Mouse (Mus musculus): ENCODE measurements around the gene Os9. TPM values are rescaled to one million over a fixed set of nuclear protein-coding genes. Genes with fewer than 3 reads are reported as not detected.
"Not testable (repeated sequence)": the region's sequence is repeated elsewhere in the genome, so short reads cannot be mapped to it uniquely, and the experiment has no call there.

The Os9 gene
- polyA plus RNA-seq, 1 experiment from 2014 or later, result 112 TPM

GRCm38 (mm10) chr10:127160081-127160480 lies 39.1 kb upstream of the Os9 start:
- Histone ChIP-seq H3K4me3 (no peak overlapping the region), H3K27me3 (peaks cover 14% of the 10 kb centered on the region), H3K4me2 (replicated peaks) (no peak overlapping the region), H3K9me3 (no peaks in the 10 kb centered on the region), H3K9ac (replicated peaks) (no peak overlapping the region), H3K27ac (replicated peaks) (no peak overlapping the region), H3K4me1 (peaks cover 4% of the 10 kb centered on the region), H3K36me3 (no peaks in the 10 kb centered on the region)
- 87% methylated on average over 9 of the region's 9 CpGs for WGBS
- ATAC-seq (ENCODE audit: low FRiP score, low read depth), result no peak

GRCm38 (mm10) chr10:127158471-127158870 lies 37.5 kb upstream of the Os9 start:
- Histone ChIP-seq H3K36me3 (no peaks in the 10 kb centered on the region), H3K27ac (replicated peaks) (no peak overlapping the region), H3K9me3 (no peaks in the 10 kb centered on the region), H3K4me1 (no peaks in the 10 kb centered on the region), H3K27me3 (peaks cover 5% of the 10 kb centered on the region), H3K4me3 (no peak overlapping the region), H3K4me2 (replicated peaks) (no peak overlapping the region), H3K9ac (replicated peaks) (no peak overlapping the region)
- WGBS, result 66% methylated on average over 3 of the region's 3 CpGs
- ATAC-seq (ENCODE audit: low FRiP score, low read depth), result no peak

DNA sequence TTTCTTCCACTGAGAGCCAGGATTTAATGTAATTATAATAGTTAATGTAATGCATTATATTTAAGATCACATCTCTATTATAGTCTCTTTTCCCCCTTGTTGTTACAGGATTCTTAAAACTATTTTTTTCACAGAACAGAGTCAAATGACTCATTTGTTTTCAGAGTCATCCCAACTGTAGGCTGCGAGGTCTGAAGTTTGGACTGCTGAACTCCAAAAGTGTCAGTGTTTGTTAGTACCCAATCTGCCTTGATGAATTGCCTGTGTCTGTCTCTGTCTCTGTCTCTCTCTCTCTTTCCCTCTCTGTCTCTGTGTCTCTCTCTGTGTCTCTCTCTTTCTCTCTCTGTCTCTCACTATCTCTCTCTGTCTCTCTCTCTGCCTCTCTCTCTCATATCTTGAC lies 35.6 kb upstream of the Os9 start:
- no peak overlapping the region for H3K9ac ChIP-seq (replicated peaks)
- no peaks in the 10 kb centered on the region for H3K4me1 ChIP-seq
- H3K9me3 ChIP-seq, result no peaks in the 10 kb centered on the region
- 84% methylated on average over 1 of the region's 1 CpGs for WGBS
- H3K36me3 ChIP-seq, result no peaks in the 10 kb centered on the region
- no peaks in the 10 kb centered on the region for H3K27me3 ChIP-seq
- no peak overlapping the region for H3K27ac ChIP-seq (replicated peaks)
- H3K4me2 ChIP-seq (replicated peaks), result no peak overlapping the region
- no peak overlapping the region for H3K4me3 ChIP-seq
- ATAC-seq (ENCODE audit: low FRiP score, low read depth), result no peak

GRCm38 (mm10) chr10:127156089-127156488 lies 35.2 kb upstream of the Os9 start:
- Histone ChIP-seq H3K9me3 (no peaks in the 10 kb centered on the region), H3K4me2 (replicated peaks) (no peak overlapping the region), H3K27me3 (no peaks in the 10 kb centered on the region), H3K27ac (replicated peaks) (no peak overlapping the region), H3K4me3 (no peak overlapping the region), H3K36me3 (no peaks in the 10 kb centered on the region), H3K9ac (replicated peaks) (no peak overlapping the region), H3K4me1 (no peaks in the 10 kb centered on the region)
- no peak for ATAC-seq (ENCODE audit: low FRiP score, low read depth)
- WGBS, result 91% methylated on average over 1 of the region's 1 CpGs

GRCm38 (mm10) chr10:127154652-127155051 lies 33.7 kb upstream of the Os9 start:
- WGBS, result 89% methylated on average over 5 of the region's 5 CpGs
- no peaks in the 10 kb centered on the region for H3K27me3 ChIP-seq
- no peaks in the 10 kb centered on the region for H3K4me1 ChIP-seq
- H3K4me2 ChIP-seq (replicated peaks), result no peak overlapping the region
- H3K4me3 ChIP-seq, result no peak overlapping the region
- H3K9me3 ChIP-seq, result no peaks in the 10 kb centered on the region
- ATAC-seq (ENCODE audit: low FRiP score, low read depth), result no peak
- H3K27ac ChIP-seq (replicated peaks), result no peak overlapping the region
- no peaks in the 10 kb centered on the region for H3K36me3 ChIP-seq
- no peak overlapping the region for H3K9ac ChIP-seq (replicated peaks)

GRCm38 (mm10) chr10:127154241-127154640 lies 33.3 kb upstream of the Os9 start:
- H3K27ac ChIP-seq (replicated peaks), result no peak overlapping the region
- H3K9ac ChIP-seq (replicated peaks), result no peak overlapping the region
- ATAC-seq (ENCODE audit: low FRiP score, low read depth), result no peak
- no peaks in the 10 kb centered on the region for H3K4me1 ChIP-seq
- H3K27me3 ChIP-seq, result no peaks in the 10 kb centered on the region
- no peak overlapping the region for H3K4me3 ChIP-seq
- WGBS, result 98% methylated on average over 2 of the region's 2 CpGs
- H3K9me3 ChIP-seq, result no peaks in the 10 kb centered on the region
- H3K36me3 ChIP-seq, result no peaks in the 10 kb centered on the region
- no peak overlapping the region for H3K4me2 ChIP-seq (replicated peaks)

DNA sequence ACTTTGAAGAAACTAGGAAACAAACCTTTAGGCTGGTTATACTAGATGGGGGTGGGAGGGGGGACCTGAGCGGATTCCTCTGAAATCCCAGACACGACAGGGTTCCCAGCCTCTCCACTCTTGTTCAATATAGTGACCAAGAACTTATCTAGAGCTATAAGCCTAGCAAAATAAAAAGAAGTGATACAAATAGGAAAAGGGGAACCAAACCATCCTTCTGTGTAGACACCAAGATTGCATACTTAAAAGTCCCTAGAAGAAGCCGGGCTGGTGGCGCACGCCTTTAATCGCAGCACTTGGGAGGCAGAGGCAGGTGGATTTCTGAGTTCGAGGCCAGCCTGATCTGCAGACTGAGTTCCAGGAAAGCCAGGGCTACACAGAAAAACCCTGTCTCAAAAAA lies 32.4 kb upstream of the Os9 start:
- no peak overlapping the region for H3K27ac ChIP-seq (replicated peaks)
- no peak overlapping the region for H3K4me3 ChIP-seq
- no peaks in the 10 kb centered on the region for H3K27me3 ChIP-seq
- H3K4me1 ChIP-seq, result no peaks in the 10 kb centered on the region
- H3K4me2 ChIP-seq (replicated peaks), result no peak overlapping the region
- 88% methylated on average over 7 of the region's 7 CpGs for WGBS
- ATAC-seq (ENCODE audit: low FRiP score, low read depth), result no peak
- H3K9ac ChIP-seq (replicated peaks), result no peak overlapping the region
- H3K9me3 ChIP-seq, result no peaks in the 10 kb centered on the region
- H3K36me3 ChIP-seq, result no peaks in the 10 kb centered on the region

- H3K27ac ChIP-seq (replicated peaks); H3K4me2 ChIP-seq (replicated peaks); H3K9me3 ChIP-seq; H3K9ac ChIP-seq (replicated peaks); H3K27me3 ChIP-seq; H3K36me3 ChIP-seq; ATAC-seq (ENCODE audit: low FRiP score, low read depth); H3K4me1 ChIP-seq; H3K4me3 ChIP-seq: not testable (repeated sequence)
- 85% methylated on average over 10 of the region's 10 CpGs for WGBS
These were observed 31.6 kb upstream of the Os9 start for GRCm38 (mm10) chr10:127152556-127152955.

DNA sequence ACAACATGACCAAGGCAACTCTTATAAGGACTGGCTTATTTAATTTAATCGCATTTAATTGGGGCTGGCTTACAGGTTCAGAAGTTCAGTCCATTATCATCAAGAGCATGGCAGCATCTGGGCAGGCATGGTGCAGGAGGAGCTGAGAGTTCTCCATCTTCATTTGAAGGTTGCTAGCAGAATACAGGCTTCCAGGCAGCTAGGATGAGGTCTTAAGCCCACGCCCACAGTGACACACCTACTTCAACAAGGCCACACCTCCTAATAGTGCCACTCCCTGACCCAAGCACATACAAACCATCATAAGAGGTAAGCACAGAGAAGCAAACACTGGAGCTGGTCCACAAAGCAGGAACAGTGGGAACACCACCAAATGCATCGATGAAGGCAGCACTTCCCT lies 30.3 kb upstream of the Os9 start:
- not testable (repeated sequence) for H3K4me1 ChIP-seq; ATAC-seq (ENCODE audit: low FRiP score, low read depth); H3K9ac ChIP-seq (replicated peaks); H3K27me3 ChIP-seq; H3K9me3 ChIP-seq; H3K4me3 ChIP-seq; H3K4me2 ChIP-seq (replicated peaks); H3K36me3 ChIP-seq; H3K27ac ChIP-seq (replicated peaks)
- WGBS, result 84% methylated on average over 3 of the region's 3 CpGs

- no peak overlapping the region for H3K4me2 ChIP-seq (replicated peaks)
- H3K4me3 ChIP-seq, result no peak overlapping the region
- WGBS, result 89% methylated on average over 4 of the region's 4 CpGs
- no peak for ATAC-seq (ENCODE audit: low FRiP score, low read depth)
- no peak overlapping the region for H3K27ac ChIP-seq (replicated peaks)
- no peaks in the 10 kb centered on the region for H3K9me3 ChIP-seq
- no peak overlapping the region for H3K9ac ChIP-seq (replicated peaks)
- no peaks in the 10 kb centered on the region for H3K4me1 ChIP-seq
- H3K36me3 ChIP-seq, result no peaks in the 10 kb centered on the region
- no peaks in the 10 kb centered on the region for H3K27me3 ChIP-seq
These were observed 29.5 kb upstream of the Os9 start for GRCm38 (mm10) chr10:127150471-127150872.

DNA sequence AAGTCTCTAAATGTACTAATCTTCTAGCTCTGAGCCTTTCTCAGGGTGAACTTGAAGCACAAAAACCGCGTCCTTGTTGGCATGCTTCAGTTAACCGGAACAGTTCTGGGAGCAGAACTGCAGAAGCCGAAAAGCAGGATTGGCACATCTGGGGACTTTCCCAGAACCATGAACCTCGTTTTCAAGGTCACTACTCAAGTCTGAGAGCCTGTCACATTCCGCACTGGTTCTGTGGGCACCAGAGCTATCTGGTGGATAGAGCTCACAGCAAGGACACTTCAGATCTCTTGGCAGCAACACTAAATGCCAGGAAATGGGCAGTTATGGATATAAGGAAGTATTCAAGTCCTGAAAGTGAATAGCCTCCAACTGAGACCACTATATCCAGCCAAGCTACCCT lies 26.2 kb upstream of the Os9 start:
- no peak overlapping the region for H3K27ac ChIP-seq (replicated peaks)
- H3K4me1 ChIP-seq, result no peaks in the 10 kb centered on the region
- WGBS, result 83% methylated on average over 6 of the region's 6 CpGs
- no peaks in the 10 kb centered on the region for H3K27me3 ChIP-seq
- no peaks in the 10 kb centered on the region for H3K36me3 ChIP-seq
- H3K9me3 ChIP-seq, result no peaks in the 10 kb centered on the region
- ATAC-seq (ENCODE audit: low FRiP score, low read depth), result no peak
- H3K9ac ChIP-seq (replicated peaks), result no peak overlapping the region
- no peak overlapping the region for H3K4me3 ChIP-seq
- H3K4me2 ChIP-seq (replicated peaks), result no peak overlapping the region

GRCm38 (mm10) chr10:127145303-127145702 lies 24.4 kb upstream of the Os9 start:
- Histone ChIP-seq H3K36me3 (no peaks in the 10 kb centered on the region), H3K9me3 (no peaks in the 10 kb centered on the region), H3K9ac (replicated peaks) (no peak overlapping the region), H3K4me2 (replicated peaks) (no peak overlapping the region), H3K27ac (replicated peaks) (no peak overlapping the region), H3K4me1 (no peaks in the 10 kb centered on the region), H3K4me3 (no peak overlapping the region), H3K27me3 (no peaks in the 10 kb centered on the region)
- 83% methylated on average over 5 of the region's 5 CpGs for WGBS
- ATAC-seq (ENCODE audit: low FRiP score, low read depth), result no peak

DNA sequence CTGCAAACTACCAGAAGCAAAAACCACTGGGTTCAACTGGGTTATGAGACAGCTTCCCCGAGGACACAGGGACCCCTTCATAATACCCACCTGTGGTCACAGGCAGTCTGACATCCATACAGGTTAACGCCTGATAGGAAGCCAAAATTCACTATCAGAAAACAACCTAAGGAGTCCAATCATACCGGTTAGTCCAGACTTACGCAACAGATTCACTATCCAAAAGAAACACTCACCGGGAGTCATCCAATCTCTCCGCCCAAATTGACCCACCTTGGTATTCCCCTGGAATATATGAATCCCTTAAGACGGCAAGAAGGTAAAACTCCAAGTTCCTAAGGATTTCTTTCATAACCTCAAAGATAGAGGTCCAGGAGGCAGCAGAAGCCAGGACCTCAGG lies 23.6 kb upstream of the Os9 start:
- Histone ChIP-seq H3K4me2 (replicated peaks) (no peak overlapping the region), H3K4me3 (no peak overlapping the region), H3K27me3 (no peaks in the 10 kb centered on the region), H3K9ac (replicated peaks) (no peak overlapping the region), H3K36me3 (no peaks in the 10 kb centered on the region), H3K4me1 (no peaks in the 10 kb centered on the region), H3K27ac (replicated peaks) (no peak overlapping the region), H3K9me3 (no peaks in the 10 kb centered on the region)
- no peak for ATAC-seq (ENCODE audit: low FRiP score, low read depth)
- WGBS, result 90% methylated on average over 7 of the region's 7 CpGs
